Mouse (Mus musculus): ENCODE data around the gene Trim65.

- TF ChIP-seq CTCF (IDR thresholded peaks at IDR 0.05; ENCODE audit: insufficient read depth, low read length) (no peak), POLR2A (IDR thresholded peaks at IDR 0.05; ENCODE audit: borderline replicate concordance, extremely low read depth, low read depth, low read length) (no peak)
Observed at GRCm38 (mm10) chr11:116148761-116149221, 17.9 kb upstream of the Trim65 start.

All from lung, adult 2 months (tissue).